Mouse (Mus musculus) adrenal gland, adult 8-10 months (tissue): ENCODE measurements around the gene Lzts2. TPM values are rescaled to one million over a fixed set of nuclear protein-coding genes. Genes with fewer than 3 reads are reported as not detected.

ENCODE experiments used
- DNase-seq: peaks from one replicate; pipeline ENCODE4 v3.0.0; 2022
- total RNA-seq, 4 experiments: library from RNA; stranded (reverse); gene quantifications; 2 replicates each; pipeline ENCODE4 v1.2.4; 2022

Gene Lzts2
- total RNA-seq = 100 to 1,000 TPM; 100 to 121 (median 110) TPM

DNA sequence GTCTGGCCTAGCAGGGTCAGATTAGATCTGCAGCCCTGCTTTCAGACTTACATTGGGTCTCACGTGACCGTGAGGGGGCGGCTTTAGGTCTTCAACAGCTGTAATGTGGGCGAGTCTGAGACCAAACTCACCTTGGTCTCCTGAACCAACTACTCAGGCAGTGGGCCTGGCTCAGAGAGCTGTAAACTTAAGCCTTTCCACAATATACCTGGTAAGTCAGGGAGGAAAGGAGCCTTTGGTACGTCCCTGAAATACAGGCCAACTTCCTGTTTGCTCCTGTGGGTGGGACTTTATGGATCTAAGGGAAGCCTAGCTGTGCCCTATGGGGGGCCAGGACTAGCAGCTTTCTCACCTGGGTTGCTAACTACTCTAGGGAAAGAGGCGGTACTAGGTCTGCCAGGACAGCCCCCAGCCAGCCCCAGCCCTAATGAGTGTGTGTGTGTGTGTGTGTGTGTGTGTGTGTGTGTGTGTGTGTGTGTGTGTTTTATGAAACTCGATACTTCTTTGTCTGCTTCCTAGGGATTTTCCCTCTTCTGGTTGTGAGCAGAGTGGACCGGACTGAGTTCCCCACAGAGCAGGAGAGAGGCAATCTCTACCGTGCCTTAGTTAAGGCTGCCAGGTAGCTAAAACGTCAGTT lies at the start of gene Lzts2:
Gene Lzts2 (plus strand): TSS at position 80 of the 637 bp plus-strand sequence.
- DNase-seq = no peak

DNA sequence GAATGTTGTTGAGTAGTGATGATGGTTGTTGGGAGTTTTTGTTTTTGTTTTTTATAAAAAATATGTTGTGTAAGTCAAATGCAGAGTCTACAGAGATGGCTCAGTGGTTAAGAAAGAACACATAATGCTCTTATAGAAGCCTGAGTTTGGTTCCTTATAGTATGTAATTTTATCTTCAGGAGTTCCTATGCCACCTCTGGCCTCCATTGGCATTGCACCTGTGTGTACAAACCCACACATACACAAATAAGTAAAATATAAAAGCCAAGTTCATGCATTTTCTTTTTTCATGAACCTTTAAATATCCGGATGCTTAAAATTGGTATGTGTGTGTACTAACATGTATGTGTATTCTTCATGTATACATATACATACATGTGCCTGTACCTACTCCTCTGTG lies 48.2 kb upstream of the Lzts2 start:
- DNase-seq = no peak

DNA sequence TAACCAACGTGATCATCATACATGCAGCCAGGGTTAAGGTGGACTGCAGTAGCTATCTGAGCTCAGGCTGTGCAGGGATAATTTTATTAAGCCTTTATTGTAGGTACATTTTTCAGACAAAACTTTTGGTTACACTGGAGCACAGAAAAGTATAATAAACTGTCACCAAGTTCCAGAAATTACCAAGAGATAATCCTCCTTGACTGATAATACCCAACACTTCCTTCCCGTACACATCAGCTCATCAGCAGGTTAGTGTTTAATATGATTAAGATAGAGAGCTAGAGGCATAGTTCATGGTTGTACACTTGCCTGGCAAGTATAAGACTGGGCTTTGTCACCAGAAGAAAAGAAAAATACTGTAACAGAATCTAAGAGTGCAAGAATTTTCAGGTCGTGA lies 45.9 kb upstream of the Lzts2 start:
- no peak for DNase-seq

DNA sequence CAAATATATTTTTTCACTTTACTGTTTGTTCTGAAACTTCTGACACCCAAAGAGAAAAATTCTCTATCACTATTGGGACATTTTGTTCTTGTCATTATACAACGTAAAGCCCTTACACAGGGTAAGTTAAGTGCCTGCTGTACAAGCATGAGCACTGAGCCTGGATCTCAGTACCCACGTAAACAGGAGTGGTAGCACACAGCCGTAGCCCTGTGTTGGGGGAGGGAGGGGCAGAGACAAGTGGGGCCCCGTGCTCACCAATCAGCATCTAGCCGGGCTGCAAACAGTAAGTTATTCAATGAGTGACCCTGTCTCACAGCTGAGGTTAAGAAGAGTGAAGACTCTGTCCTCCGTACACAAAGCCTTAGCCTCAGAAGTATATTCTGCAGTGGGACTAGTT lies 37.6 kb upstream of the Lzts2 start:
- DNase-seq = no peak

DNA sequence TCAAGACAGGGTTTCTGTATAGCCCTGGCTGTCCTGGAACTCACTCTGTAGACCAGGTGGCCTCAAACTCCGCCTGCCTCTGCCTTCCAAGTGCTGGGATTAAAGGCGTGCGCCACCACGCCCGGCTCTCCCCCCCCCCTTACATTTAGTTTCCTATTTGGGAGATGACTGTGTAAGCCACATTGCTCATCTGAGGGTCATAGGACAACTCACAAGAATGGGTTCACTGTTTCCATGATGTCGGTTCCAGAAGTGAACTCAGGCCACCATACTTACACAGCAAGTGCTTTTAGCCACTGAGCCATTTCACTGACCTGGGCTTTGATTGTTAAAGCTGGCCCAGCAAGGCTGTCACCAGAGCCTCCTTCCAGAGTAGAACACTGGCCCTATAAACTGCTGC lies 37.1 kb upstream of the Lzts2 start:
- no peak for DNase-seq

DNA sequence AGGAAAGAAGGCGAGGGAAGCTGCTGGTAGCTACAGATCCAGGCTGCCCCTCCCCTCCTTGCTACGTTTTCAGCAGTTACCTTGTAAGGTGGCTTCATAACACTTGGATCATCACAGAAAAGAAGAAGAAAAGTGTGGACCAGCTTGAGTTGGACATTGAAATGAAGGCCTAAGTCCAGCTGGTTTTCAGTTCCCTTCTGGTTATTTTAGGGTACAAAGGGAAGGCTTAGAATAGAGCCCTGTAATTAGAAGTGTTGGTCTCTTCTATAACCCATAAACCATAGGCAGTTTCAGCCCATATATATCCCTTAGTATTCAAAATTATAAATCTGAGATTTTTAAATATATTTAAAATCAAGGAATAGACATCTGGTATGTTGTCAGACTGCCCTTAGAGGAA lies 33.4 kb upstream of the Lzts2 start:
- DNase-seq = no peak

DNA sequence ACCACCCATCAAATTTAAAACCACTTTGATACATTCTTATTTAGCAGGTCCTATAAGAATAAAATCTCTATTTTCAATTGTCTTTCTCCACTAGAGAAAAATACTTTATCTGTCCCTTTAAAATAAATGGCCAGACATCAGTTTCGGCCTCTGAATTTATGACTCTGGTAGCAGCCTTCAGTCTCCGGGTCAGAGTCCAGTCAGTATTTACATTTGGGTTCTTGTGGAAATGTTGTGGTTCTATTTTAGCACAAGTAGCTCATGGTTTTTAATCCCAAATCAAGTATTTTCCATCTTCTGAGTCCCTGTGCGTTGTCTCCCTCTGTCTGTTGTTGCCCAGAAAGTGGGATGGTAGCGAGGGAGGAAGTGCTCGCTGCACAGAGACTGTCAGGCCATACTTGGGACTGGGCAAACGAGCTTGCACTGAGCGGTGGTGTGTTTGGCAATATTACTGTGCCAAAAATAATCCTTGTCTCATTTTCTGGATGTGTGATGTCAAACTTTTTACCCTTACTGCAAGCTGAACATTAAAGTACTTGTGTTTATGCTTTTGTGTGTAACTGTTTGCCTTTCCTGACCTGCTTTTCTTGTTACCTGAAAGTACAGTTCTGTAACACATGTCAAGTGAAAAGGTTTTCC lies 31.6 kb upstream of the Lzts2 start:
- no peak for DNase-seq

DNA sequence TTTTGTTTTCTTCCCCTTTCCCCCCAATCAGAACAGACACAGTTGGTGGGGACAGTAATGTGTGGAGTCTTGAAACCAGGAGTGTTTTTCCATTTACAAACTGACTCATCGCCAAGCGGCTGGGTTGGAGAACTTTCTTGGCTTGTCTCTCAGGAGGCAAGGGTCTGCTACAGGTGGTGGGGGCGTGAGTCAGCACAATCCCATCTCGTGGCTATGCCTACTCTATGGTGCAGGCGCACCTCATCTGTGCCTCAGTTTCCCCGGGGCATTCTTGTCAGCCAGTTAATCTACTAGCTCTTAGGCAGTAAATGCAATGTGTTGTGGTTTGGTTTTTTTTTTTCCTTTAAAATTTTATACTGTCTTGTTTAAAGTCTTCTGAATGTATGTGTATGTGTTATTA lies 30.8 kb upstream of the Lzts2 start:
- no peak for DNase-seq

DNA sequence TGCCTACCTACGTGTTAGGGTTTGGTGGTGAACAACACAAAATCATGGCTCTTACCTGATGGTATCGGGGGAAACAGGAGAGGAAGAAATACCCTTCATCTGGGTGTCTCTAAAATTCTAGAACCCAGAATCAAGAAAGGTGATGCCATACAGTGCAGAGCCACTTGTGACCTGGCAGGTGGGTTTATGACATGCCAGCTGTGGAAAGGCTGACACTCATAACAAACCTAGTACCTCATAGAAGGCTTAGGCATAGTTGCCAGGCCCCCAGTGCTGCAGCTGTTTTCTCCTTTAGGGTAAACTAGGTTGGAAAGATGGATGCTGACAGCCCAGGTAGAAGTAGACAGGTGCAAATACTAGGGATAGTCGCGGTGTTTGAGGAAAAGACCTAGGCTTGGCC lies 29.8 kb upstream of the Lzts2 start:
- no peak for DNase-seq

DNA sequence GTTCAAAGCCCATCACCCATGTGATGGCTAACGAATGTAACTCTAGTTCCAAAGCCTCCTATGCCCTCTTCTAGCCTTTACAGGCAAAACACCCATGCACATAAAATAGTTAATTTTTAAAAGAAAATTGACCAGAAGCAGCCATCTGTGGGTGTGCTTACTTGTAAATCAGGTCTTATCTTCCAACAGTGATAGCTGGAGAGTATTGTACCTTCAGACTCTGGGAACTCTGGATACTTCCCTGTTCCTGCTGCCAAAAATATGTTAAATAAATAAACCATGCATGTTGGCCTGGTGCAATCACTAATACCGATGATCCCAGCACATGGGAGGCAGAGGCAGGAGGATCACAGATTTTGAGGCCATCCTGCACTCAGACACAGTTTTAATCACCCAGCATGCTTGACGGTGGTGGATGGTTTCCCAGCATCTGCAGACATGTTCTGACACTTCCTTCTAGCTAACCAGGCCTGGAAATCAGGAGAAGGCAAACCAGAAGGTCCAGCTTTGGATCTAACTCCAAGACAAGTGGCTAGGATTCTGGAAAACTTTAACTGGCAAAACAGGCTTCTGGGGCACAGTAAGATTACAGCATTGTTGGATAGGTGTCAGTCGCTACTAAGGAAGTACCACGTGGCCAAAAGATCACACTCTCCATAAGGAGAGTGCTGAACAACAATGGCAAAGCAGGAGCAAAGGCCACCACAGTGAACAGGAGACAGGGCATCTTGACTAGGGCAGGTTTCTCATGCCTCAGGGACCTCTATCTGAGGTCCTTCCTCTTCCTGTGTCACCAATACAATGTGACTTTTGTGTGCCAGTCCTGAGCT lies 28.8 kb upstream of the Lzts2 start:
- DNase-seq = no peak

DNA sequence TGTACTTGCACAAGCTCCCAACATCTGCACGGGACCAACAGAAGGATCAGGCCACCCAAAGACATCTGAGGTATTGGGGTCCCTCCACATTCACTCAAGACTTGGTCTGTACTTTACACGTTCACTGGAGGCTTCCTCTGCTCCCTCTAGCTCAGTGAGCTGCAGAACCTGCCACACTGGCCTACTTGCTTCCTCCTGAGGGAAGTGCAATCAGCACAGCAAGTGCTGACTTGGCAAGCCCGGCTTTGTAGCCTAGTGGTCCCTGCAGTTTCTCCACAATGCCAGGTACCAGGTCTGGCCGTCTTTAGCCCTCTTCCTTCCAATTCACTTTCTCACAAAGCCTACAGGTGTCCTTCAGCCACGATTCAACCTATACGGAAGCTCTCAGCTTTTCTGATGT lies 27.2 kb upstream of the Lzts2 start:
- no peak for DNase-seq

DNA sequence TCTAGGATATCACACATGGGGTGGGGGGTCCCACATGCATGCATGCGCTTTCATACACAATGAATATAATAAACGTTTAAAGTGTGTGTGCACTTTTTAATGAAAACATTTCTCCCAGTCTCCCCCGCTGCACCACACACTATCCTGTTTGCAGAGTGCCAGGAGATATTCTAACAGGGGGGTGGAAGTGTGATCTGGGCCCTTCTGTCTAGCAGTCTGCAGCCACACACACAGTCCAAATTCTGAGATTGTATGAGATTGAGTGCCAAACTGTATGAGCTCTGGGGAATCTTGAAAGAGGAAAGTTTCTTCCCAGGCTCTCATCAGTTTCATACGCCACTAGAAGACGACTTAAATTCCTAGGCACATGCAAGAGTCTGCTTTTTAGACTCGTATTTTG lies 26.4 kb upstream of the Lzts2 start:
- no peak for DNase-seq

DNA sequence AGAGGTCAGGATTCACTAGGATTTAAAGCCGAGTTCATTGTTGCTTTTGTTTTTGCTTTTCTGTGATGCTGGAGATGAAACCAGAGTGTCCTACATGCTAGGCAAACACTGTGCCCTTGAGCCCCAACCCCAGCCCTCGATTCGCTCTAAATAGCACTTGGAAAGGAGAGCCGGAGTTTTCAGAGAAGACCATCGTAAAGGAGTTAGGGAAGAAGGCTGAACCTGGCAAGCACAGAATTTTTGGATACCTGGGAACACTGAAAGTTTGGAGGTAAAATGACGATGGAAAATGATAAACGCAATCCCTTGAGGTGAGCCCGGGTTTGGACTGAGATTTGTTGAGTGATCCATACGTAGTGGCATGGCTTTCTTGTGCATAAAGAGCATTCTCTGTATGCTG lies 25.9 kb upstream of the Lzts2 start:
- no peak for DNase-seq

DNA sequence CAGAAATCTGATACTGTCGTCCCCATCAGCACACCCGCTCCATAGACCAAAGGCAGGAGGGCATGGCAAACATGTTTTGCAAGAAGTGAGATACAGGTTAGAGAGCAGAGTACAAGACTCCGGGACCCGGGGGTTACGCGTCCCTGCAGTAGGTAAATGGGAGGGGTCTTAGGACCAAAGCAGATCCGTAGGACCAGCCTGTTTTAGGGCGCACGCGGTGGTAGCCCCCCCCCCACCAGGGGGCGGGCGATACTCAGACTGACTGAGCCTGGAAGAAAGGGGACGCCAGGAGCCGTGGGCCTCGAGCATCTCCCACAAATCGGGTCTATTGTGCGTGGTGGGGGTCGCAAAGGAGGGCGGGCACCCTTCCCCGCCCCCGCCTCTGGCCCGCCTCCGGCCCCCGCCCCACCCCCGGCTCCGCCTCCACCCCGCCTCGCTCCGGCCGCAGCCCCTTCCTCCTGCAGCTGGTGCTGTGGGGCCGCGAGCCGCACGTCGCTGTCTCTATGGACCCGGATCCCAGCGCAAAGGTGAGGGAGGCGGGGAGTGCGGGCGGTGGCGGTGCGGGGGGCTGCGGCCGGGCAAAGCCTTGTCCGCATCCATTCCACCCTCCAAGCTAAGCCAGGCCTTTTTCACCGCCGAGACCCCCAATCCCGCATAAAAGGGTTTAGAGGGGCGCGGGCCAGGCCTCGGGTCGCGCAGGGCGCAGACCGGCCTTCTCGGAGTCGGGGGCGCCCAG lies 25.2 kb upstream of the Lzts2 start, which contains the start of gene Sema4g:
Gene Sema4g (plus strand): TSS at position 271 of the 736 bp plus-strand sequence.
- no peak for DNase-seq

DNA sequence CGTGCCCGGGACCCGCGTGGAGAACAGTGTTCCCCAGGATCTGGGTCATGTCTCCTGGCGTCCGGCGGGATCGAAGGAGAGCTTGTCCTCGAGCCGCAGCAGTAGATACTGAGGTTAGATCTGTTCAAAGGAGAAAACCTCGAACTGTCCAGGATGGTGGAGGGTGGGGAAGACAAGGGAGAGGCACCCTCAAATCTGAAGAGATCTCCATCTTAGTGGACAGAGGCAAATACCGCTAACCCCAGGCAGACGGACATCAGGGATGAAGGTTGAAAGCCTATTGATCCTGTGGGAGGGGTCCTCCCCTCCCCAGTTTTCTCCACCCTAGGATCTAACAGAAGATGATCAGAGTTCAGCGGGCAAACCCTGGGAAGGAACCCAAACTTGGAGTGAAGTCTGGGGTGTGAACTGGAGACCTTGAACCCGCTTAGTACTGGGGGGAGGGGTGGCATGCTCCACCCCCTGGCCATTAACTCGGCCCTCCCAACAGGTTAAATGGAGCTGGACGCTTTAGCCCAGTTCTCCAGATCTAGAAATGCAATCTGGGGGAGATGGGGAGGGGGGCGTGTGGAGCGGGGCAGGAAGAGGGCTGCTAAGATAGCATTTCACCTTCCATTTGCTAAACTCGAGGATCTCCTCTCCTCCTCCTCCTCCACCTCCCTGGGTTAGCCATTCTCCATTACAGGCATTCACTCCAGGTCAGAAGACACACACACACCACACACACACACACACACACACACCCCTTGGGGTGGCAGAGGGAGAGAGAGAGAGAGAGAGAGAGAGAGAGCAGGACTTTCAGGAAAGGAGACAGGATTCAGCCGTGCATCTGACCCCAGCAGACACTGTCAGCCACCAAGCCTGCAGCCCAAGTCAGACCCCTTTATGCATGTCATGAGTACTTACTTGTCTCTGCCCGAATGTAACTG lies 24.4 kb upstream of the Lzts2 start:
- DNase-seq = no peak

DNA sequence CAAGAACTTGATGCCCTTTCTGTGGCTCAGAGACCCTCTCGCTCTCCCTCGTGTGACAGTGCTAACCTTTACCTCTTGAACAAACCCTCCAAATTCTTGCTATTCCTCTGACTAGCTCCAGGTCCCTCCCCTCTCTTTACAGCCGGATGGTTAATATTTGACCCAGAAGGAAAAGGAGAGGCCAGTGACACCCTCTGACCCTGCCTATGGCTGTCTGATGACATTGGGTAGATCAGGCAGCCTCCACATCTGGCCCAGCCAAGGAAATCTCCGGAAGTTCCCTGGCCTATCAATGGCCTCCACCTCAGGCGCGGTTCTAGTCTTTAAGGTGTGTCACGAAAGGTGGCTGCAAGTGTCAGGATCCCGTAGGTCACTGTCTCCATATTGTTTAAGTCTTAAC lies 23.2 kb upstream of the Lzts2 start:
- DNase-seq = no peak

DNA sequence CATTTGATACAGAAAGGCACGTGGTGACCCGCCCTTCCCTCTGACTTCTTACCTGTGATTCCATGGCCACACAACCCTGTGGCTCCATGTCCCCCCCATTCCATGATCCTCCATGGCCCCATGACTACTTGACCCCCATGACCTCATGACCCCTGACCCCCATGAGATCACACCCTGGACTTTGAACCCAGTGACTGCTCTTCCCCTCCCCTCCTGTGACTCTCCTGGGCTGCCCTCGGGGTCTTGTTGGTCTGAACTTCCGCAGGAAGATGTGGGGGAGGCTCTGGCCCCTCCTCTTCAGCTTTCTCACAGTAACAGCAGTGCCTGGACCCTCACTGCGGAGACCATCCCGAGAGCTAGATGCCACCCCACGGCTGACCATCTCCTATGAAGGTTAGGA lies 22.0 kb upstream of the Lzts2 start:
- no peak for DNase-seq

DNA sequence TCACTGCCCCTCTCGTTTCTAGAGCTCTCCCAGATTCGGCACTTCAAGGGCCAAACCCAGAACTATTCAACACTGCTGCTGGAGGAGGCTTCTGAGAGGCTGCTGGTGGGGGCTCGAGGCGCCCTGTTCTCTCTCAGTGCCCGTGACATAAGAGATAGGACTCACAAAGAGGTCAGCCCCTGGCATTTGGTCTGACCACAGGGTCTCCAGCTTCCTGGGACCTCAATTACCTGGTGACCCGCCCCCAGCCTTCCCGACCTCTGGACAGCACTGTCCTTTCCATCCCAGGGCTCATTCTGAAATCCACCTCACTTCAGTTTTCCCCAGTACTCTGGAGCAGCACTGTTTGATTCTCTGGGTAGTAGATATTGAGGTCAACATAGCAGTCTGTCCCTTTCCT lies 21.5 kb upstream of the Lzts2 start:
- DNase-seq = no peak

DNA sequence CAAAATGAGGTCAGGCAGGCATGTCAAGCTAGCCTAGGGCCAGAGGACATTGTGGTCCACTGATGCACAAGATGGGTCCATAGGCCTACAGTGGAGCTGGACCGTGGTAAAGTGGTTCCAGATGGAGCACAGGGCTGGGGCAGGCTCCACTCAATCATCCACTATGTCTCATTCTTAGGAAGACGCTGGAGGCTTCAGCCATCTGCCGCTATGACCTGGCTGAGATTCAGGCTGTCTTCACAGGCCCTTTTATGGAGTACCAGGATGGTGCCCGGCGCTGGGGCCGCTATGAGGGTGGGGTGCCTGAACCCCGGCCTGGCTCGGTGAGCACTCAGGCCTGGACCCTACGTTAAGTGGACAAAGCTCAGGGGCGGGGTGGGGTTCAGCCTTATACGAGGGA lies 16.4 kb upstream of the Lzts2 start:
- DNase-seq = no peak

DNA sequence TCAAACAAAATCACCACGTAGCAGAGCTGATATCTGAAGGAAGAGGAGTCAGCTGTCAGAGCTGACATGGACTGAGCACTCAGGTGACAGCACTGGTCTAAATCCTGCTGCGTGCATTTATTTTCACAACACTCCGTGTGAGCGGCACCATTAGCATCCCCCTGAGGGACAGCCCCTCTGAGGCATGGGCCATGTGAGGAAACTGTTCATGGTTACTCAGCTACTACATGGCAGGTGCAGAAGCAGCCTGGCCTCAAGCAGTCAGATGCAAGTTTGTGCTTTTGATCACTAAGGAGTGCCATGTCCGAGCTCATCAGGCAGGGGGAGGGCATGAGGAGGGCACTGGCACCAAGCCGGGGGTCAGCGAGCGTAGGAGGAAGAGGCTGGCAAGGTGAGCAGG lies 14.6 kb upstream of the Lzts2 start:
- no peak for DNase-seq

DNA sequence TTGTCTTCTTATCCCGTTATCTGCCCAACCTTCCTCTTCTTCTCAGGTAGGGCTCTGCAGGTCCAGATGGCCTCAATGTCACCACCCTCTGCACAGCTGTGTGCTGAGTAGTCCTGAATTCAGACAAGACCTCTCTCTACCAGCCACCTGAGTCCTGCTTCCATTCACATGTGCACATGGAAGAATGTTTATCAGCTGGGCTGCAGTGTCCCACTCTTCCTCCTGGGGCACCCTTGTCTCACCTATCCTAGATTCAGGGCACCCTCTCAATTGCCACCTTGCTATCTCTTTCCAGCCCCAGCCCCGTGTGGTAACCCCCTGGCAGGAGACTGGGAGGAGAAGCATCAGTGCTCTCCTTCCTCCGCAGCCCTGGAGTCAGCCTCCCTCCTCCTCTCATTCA lies 11.9 kb upstream of the Lzts2 start:
- DNase-seq = peak; percentile 2
